Comparison of ENCODE assay signal across 9 mouse cellular contexts in genomic region chr19:6240725-6241124, GRCm38 (mm10). TPM values are rescaled to one million over a fixed set of nuclear protein-coding genes. Genes with fewer than 3 reads are reported as not detected.
DNase-seq lines count a peak whose midpoint lies in the region; ATAC-seq and TF ChIP-seq lines count a peak whose summit lies in the region.
"Had no signal": no experiment of that assay in that cellular context is flagged by ENCODE, and none has a peak within 500 bp of the region (broad histone marks: within the 10 kb centered on the region; RNA-seq: fewer than 3 reads in every experiment).

No protein-coding gene starts in this region.

- peaks cover 12 to 25% of the 10 kb centered on the region in 2 experiments for H3K36me3 ChIP-seq in CH12.LX (replicated peaks in 1 of 2; ENCODE audit: control insufficient read depth in 1 of 2, insufficient read depth in 1 of 2, low read length in 1 of 2)
- peaks cover 22% of the 10 kb centered on the region for H3K36me3 ChIP-seq in forebrain, embryonic 13.5 days (ENCODE audit: poor library complexity, severe bottlenecking)
- no peaks in the 10 kb centered on the region; the same call in 1 of the 2 replicates for H3K36me3 ChIP-seq in liver, embryonic 14.5 days (replicated peaks; ENCODE audit: control insufficient read depth, insufficient read depth, low read depth)

- no peak for TF ChIP-seq CTCF in gastrocnemius, adult 2 months (IDR thresholded peaks at IDR 0.05)
- TF ChIP-seq CTCF in CH12.LX (conservative IDR thresholded peaks at IDR 0.05 in 1 of 2, IDR thresholded peaks at IDR 0.05 in 1 of 2; ENCODE audit: low read depth in 2 of 2, low read length in 2 of 2) = no peak
- TF ChIP-seq CTCF in liver, embryonic 14.5 days (IDR thresholded peaks at IDR 0.05; ENCODE audit: low read depth) = no peak

- peak; percentile 10 for DNase-seq in gastrocnemius, adult 2 months
- no peak for DNase-seq in gastrocnemius, postnatal 4 days (ENCODE audit: low spot score in 2 of 2)
- no peak for DNase-seq in CH12.LX (ENCODE audit: extremely low read depth)
- no peak for DNase-seq in liver, embryonic 14.5 days (ENCODE audit: low read depth in 3 of 3, low spot score in 3 of 3)
- no peak for DNase-seq in frontal cortex, postnatal 25 days (ENCODE audit: low spot score in 2 of 2)
- no peak for DNase-seq in left cerebral cortex, postnatal 10 days (ENCODE audit: extremely low spot score in 1 of 2, low spot score in 2 of 2)
- no peak for DNase-seq in adipocyte (ENCODE audit: low spot score)

- no peak for ATAC-seq in forebrain, embryonic 13.5 days
- ATAC-seq in liver, embryonic 14.5 days (ENCODE audit: insufficient read depth) = no peak

- H3K27ac ChIP-seq in gastrocnemius, adult 2 months = peak overlapping the region; percentile 85
- no peak overlapping the region for H3K27ac ChIP-seq in CH12.LX (ENCODE audit: insufficient read depth, low read depth)
- H3K27ac ChIP-seq in forebrain, embryonic 13.5 days = peak overlapping the region; percentile 31; the same call in 1 of the 2 replicates
- peak overlapping the region; percentile 93 for H3K27ac ChIP-seq in liver, embryonic 14.5 days

- no peak for TF ChIP-seq RAD21 in CH12.LX (IDR thresholded peaks at IDR 0.05; ENCODE audit: low read depth, low read length)

- no peak for TF ChIP-seq EP300 in CH12.LX (IDR thresholded peaks at IDR 0.05; ENCODE audit: low read length)
- no peak for TF ChIP-seq EP300 in liver, embryonic 14.5 days (IDR thresholded peaks at IDR 0.05; ENCODE audit: low read depth)

- H3K4me2 ChIP-seq in CH12.LX (ENCODE audit: insufficient read depth, low read depth, poor library complexity, severe bottlenecking) = peak overlapping the region; percentile 11; the same call in 1 of the 2 replicates
- H3K4me2 ChIP-seq in forebrain, embryonic 13.5 days = peak overlapping the region; percentile 94
- H3K4me2 ChIP-seq in liver, embryonic 14.5 days (ENCODE audit: low read depth) = peak overlapping the region; percentile 69

- peaks cover 10% of the 10 kb centered on the region; the same call in 1 of the 2 replicates for H3K79me2 ChIP-seq in CH12.LX (replicated peaks; ENCODE audit: control insufficient read depth, extremely low read depth, insufficient read depth, poor library complexity, severe bottlenecking)

- dilution Hi-C loops in CH12.LX (cut with MboI; ENCODE audit: extremely low pct_ligation_motif_present, extremely low pct_unique_long_range_greater_than_20kb, low sequenced_read_pairs) = no loop called here

- in situ Hi-C loops in CH12.LX (cut with MboI; ENCODE audit: low pct_ligation_motif_present, low pct_unique_long_range_greater_than_20kb, low sequenced_read_pairs) = no loop called here

- H3K4me1 ChIP-seq in CH12.LX (ENCODE audit: control insufficient read depth in 1 of 2, insufficient read depth in 2 of 2) = peaks cover 0 to 24% of the 10 kb centered on the region in 2 experiments; a peak in 2 of 4 replicates
- H3K4me1 ChIP-seq in forebrain, embryonic 13.5 days = peaks cover 10% of the 10 kb centered on the region
- peaks cover 33 to 37% of the 10 kb centered on the region in 2 experiments for H3K4me1 ChIP-seq in liver, embryonic 14.5 days (replicated peaks; ENCODE audit: control insufficient read depth in 2 of 2, insufficient read depth in 2 of 2, low read length in 1 of 2)

- 36% methylated on average over 5 of the region's 5 CpGs for WGBS in forebrain, embryonic 13.5 days
- 33% methylated on average over 5 of the region's 5 CpGs for WGBS in liver, embryonic 14.5 days (ENCODE audit: insufficient replicate concordance)

- no peaks in the 10 kb centered on the region for H3K9me3 ChIP-seq in CH12.LX (replicated peaks; ENCODE audit: low read length)
- H3K9me3 ChIP-seq in forebrain, embryonic 13.5 days (replicated peaks) = no peaks in the 10 kb centered on the region
- no peaks in the 10 kb centered on the region for H3K9me3 ChIP-seq in liver, embryonic 14.5 days (ENCODE audit: control insufficient read depth, low read length)

- H3K9ac ChIP-seq in CH12.LX (ENCODE audit: insufficient read depth, low read depth) = peak overlapping the region; percentile 11; the same call in 1 of the 2 replicates
- H3K9ac ChIP-seq in forebrain, embryonic 13.5 days = no peak overlapping the region
- H3K9ac ChIP-seq in liver, embryonic 14.5 days (replicated peaks) = peak overlapping the region; percentile 51

- no peak for TF ChIP-seq POLR2A in CH12.LX (IDR thresholded peaks at IDR 0.05; ENCODE audit: low read depth, low read length)

- H3K27me3 ChIP-seq in CH12.LX (replicated peaks) = no peaks in the 10 kb centered on the region
- H3K27me3 ChIP-seq in forebrain, embryonic 13.5 days = no peaks in the 10 kb centered on the region
- H3K27me3 ChIP-seq in liver, embryonic 14.5 days (ENCODE audit: control insufficient read depth, insufficient read depth, low read length) = no peaks in the 10 kb centered on the region

- intact Hi-C loops in gastrocnemius, adult 2 months (cut with DNase I) = no loop called here
- intact Hi-C loops in left cerebral cortex, postnatal 10 days (cut with DNase I) = no loop called here

- H3K4me3 ChIP-seq in gastrocnemius, adult 2 months = peak overlapping the region; percentile 57
- peak overlapping the region in 2 of 3 experiments; percentile 48 to 78 for H3K4me3 ChIP-seq in CH12.LX (replicated peaks in 1 of 3; ENCODE audit: low read depth in 2 of 3, low read length in 2 of 3, poor library complexity in 1 of 3)
- H3K4me3 ChIP-seq in forebrain, embryonic 13.5 days = peak overlapping the region; percentile 87
- H3K4me3 ChIP-seq in liver, embryonic 14.5 days (ENCODE audit: insufficient read depth in 1 of 2, low read depth in 2 of 2, low read length in 2 of 2) = peak overlapping the region; percentile 31 to 93; a peak in 3 of 4 replicates

TF ChIP-seq in CH12.LX, 34 proteins besides CTCF, POLR2A, EP300 and RAD21:
- TF ChIP-seq MEF2A (IDR thresholded peaks at IDR 0.05; ENCODE audit: borderline replicate concordance, low read depth, low read length) (no peak), MAZ (IDR thresholded peaks at IDR 0.05; ENCODE audit: low read depth, low read length) (no peak), USF2 (conservative IDR thresholded peaks at IDR 0.05; ENCODE audit: low read depth, low read length) (no peak), MAX (IDR thresholded peaks at IDR 0.05; ENCODE audit: low read length) (no peak)

RNA-seq across cellular contexts. Expression of gene Atg2a, which starts 0.7 kb away (rescaled TPM):
- 10 to 100 TPM; 18.4 to 19.0 TPM for total RNA-seq in gastrocnemius, adult 2 months (2021)
- 10 to 100 TPM; 15.5 to 16.7 TPM for total RNA-seq in gastrocnemius, postnatal 4 days (2021)
- total RNA-seq in CH12.LX (2012; rRNA removed) (9.5 and 10.0 TPM in 2 replicates), CH12.LX (2014; rRNA removed) (2.3 and 2.8 TPM in 2 replicates)
- polyA plus RNA-seq in CH12.LX (2012; ENCODE audit: insufficient read length, low read depth) = 9.4 and 13.9 TPM in 2 replicates
- polyA plus RNA-seq in forebrain, embryonic 13.5 days (2015; fragmentation: Nextera tagmentation; extraction: Ambion mirVana) = 8.9 and 9.7 TPM in 2 replicates
- 5.0 and 5.4 TPM in 2 replicates for polyA plus RNA-seq in liver, embryonic 14.5 days (2012; rRNA removed)
- 4.1 and 4.4 TPM in 2 replicates for polyA plus RNA-seq in liver, embryonic 14.5 days (2014; fragmentation: Nextera tagmentation; extraction: Ambion mirVana)
- 10 to 100 TPM; 32.9 to 34.9 TPM for total RNA-seq in left cerebral cortex, postnatal 10 days (2021)

RNA-seq across cellular contexts. Expression of gene Ppp2r5b, which starts 5.1 kb away (rescaled TPM):
- total RNA-seq in gastrocnemius, adult 2 months (2021) = 10 to 100 TPM; 35.6 to 37.7 TPM
- total RNA-seq in gastrocnemius, postnatal 4 days (2021) = 10 to 100 TPM; 26.2 to 26.4 TPM
- 7.8 and 9.8 TPM in 2 replicates for total RNA-seq in CH12.LX (2012; rRNA removed)
- total RNA-seq in CH12.LX (2014; rRNA removed) = 2.8 and 3.0 TPM in 2 replicates
- 3.4 and 4.1 TPM in 2 replicates for polyA plus RNA-seq in CH12.LX (2012; ENCODE audit: insufficient read length, low read depth)
- polyA plus RNA-seq in forebrain, embryonic 13.5 days (2015; fragmentation: Nextera tagmentation; extraction: Ambion mirVana) = 53.7 and 58.8 TPM in 2 replicates
- polyA plus RNA-seq in liver, embryonic 14.5 days (2012; rRNA removed) = 3.2 TPM in 2 replicates
- 2.4 and 2.5 TPM in 2 replicates for polyA plus RNA-seq in liver, embryonic 14.5 days (2014; fragmentation: Nextera tagmentation; extraction: Ambion mirVana)
- total RNA-seq in left cerebral cortex, postnatal 10 days (2021) = 100 to 1,000 TPM; 214 to 224 TPM

RNA-seq across cellular contexts. Expression of gene Gpha2, which starts 14.5 kb away (rescaled TPM):
- not detected for total RNA-seq in gastrocnemius, adult 2 months (2021)
- not detected for total RNA-seq in gastrocnemius, postnatal 4 days (2021)
- total RNA-seq in CH12.LX (2012; rRNA removed) = not detected in 2 replicates
- total RNA-seq in CH12.LX (2014; rRNA removed) = not detected in 2 replicates
- polyA plus RNA-seq in CH12.LX (2012; ENCODE audit: insufficient read length, low read depth) = not detected in 2 replicates
- 0.31 TPM in 1 of 2 replicates, not detected in the other for polyA plus RNA-seq in forebrain, embryonic 13.5 days (2015; fragmentation: Nextera tagmentation; extraction: Ambion mirVana)
- polyA plus RNA-seq in liver, embryonic 14.5 days (2012; rRNA removed) = not detected in 2 replicates
- not detected in 2 replicates for polyA plus RNA-seq in liver, embryonic 14.5 days (2014; fragmentation: Nextera tagmentation; extraction: Ambion mirVana)
- total RNA-seq in left cerebral cortex, postnatal 10 days (2021) = not detected
- polyA plus RNA-seq: neural tube, embryonic 14.5 days had no signal

RNA-seq across cellular contexts. Expression of gene Ehd1, which starts 35.8 kb away (rescaled TPM):
- total RNA-seq in gastrocnemius, adult 2 months (2021) = 10 to 100 TPM; 28.4 to 32.3 TPM
- 10 to 100 TPM; 91.3 to 93.9 TPM for total RNA-seq in gastrocnemius, postnatal 4 days (2021)
- total RNA-seq in CH12.LX (2012; rRNA removed) = 231 and 400 TPM in 2 replicates
- 97.4 and 131 TPM in 2 replicates for total RNA-seq in CH12.LX (2014; rRNA removed)
- polyA plus RNA-seq in CH12.LX (2012; ENCODE audit: insufficient read length, low read depth) = 245 and 301 TPM in 2 replicates
- 74.3 and 75.6 TPM in 2 replicates for polyA plus RNA-seq in forebrain, embryonic 13.5 days (2015; fragmentation: Nextera tagmentation; extraction: Ambion mirVana)
- polyA plus RNA-seq in liver, embryonic 14.5 days (2012; rRNA removed) = 65.3 and 81.6 TPM in 2 replicates
- 38.0 and 49.6 TPM in 2 replicates for polyA plus RNA-seq in liver, embryonic 14.5 days (2014; fragmentation: Nextera tagmentation; extraction: Ambion mirVana)
- 10 to 100 TPM; 45.0 to 49.0 TPM for total RNA-seq in left cerebral cortex, postnatal 10 days (2021)

RNA-seq across cellular contexts. Expression of gene Majin, which starts 56.5 kb away (rescaled TPM):
- total RNA-seq in gastrocnemius, adult 2 months (2021) = not detected
- total RNA-seq in gastrocnemius, postnatal 4 days (2021) = not detected
- total RNA-seq in CH12.LX (2012; rRNA removed) (not detected in 2 replicates), CH12.LX (2014; rRNA removed) (not detected in 2 replicates)
- polyA plus RNA-seq in CH12.LX (2012; ENCODE audit: insufficient read length, low read depth) = not detected in 2 replicates
- not detected in 2 replicates for polyA plus RNA-seq in forebrain, embryonic 13.5 days (2015; fragmentation: Nextera tagmentation; extraction: Ambion mirVana)
- polyA plus RNA-seq in liver, embryonic 14.5 days (2012; rRNA removed) = not detected in 2 replicates
- not detected in 2 replicates for polyA plus RNA-seq in liver, embryonic 14.5 days (2014; fragmentation: Nextera tagmentation; extraction: Ambion mirVana)
- total RNA-seq in left cerebral cortex, postnatal 10 days (2021) = not detected

Comparison
In these comparisons a context has a peak if more than half of its experiments do, and no peak if none do; other contexts are left out.
1. H3K4me2 ChIP-seq: peak in every context shown above with its lines; median percentile 94 in forebrain, embryonic 13.5 days; 69 in liver, embryonic 14.5 days; 11 in CH12.LX.
2. RNA of gene Ppp2r5b, which starts 5.1 kb away (total RNA-seq): 214 to 224 TPM in left cerebral cortex, postnatal 10 days; 35.6 to 37.7 TPM in gastrocnemius, adult 2 months, 26.2 to 26.4 TPM in gastrocnemius, postnatal 4 days and 2.8 to 9.8 TPM in CH12.LX; every median in the first group is over 4 times any median in the second.
3. Peak in every context shown above with its lines, with median percentiles within 50 percentile points of each other: H3K4me3 ChIP-seq.